Mouse (Mus musculus): ENCODE measurements around the gene Mt2.
"Not testable (repeated sequence)": the region's sequence is repeated elsewhere in the genome, so short reads cannot be mapped to it uniquely, and the experiment has no call there.

The Mt2 gene

GRCm38 (mm10) chr8:94172075-94172808, at the start of gene Mt2:
Mt2 (plus strand) TSS chr8:94172664.
- DNase-seq = peak; percentile 65

GRCm38 (mm10) chr8:94122711-94123468, 49.6 kb upstream of the Mt2 start:
- DNase-seq = no peak

DNA sequence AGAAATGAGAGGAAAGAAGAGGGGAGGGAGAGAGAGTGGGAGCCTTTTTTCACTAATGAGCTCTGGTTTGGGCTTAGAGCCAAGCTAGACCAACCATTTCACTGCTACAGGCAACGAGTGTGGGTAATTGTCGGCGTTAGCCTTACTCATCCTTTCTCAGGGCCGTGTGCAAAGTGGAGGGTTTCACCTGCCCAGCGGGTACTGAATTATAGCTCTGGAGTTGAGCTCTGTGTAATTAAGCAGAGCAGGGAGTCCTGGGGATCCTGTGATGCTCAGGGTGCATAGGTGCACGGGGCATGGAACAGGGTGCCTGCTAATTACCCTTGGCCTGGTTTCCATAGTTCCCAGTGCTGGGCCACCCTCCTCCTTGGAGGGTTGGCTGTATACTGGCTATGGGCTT, 44.8 kb upstream of the Mt2 start:
- DNase-seq = no peak

GRCm38 (mm10) chr8:94129133-94129789, 43.2 kb upstream of the Mt2 start:
- no peak for DNase-seq

DNA sequence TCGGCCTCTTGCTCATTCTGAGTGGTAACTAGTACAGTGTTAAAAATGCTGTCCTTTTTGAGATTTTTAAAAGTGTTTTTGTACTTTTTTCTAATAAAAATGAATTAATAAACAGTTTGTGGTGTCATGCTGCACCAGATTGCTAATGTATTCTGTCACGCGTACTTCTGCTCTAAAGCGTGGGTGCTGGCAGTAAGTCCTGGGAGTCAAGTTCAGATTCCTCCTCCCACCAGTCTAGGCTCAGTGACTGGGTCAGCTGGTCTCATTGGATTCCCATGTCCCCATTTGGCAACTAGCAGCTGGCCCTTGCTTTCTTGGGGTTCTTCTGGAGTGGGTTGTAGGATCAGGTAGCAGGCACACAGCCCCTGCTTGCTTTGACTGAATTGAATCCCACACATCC, 42.3 kb upstream of the Mt2 start:
- no peak for DNase-seq

- DNase-seq = no peak
Measured at GRCm38 (mm10) chr8:94132096-94132495, 40.4 kb upstream of the Mt2 start.

DNA sequence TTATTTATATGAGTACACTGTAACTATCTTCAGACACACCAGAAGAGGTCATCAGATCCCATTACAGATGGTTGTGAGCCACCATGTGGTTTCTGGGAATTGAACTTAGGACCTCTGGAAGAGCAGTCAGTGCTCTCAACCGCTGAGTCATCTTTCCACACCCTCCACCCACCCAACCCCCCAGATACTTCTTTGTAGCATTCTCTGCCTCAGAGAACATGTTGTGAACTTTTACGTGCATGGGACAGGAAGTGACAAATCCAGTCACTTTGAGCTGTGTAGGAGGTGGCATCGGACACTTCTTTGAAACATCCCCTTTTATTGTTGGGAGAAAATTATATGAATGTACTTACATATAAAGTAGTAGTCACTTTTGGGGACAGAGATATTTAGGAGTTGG, 37.9 kb upstream of the Mt2 start:
- DNase-seq = not testable (repeated sequence)

DNA sequence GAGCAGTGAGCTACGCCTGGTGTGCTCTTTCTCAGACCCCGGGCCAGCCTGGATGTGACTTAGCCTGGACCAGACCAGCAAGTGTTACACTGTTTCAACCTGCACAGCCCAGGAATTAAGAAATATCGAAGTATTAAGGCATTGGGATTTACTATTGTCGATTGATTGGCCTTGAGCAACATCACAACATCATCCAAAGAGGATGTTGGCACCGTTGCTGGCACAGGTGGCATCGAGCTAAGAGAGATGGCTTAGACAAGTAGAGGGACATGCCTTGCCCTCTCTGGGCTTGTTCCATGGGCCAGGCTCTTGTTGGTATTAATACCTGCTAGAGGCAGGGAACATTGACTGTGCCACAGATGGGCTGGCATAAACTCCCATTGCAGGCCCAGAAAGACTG, 36.9 kb upstream of the Mt2 start:
- DNase-seq = no peak

DNA sequence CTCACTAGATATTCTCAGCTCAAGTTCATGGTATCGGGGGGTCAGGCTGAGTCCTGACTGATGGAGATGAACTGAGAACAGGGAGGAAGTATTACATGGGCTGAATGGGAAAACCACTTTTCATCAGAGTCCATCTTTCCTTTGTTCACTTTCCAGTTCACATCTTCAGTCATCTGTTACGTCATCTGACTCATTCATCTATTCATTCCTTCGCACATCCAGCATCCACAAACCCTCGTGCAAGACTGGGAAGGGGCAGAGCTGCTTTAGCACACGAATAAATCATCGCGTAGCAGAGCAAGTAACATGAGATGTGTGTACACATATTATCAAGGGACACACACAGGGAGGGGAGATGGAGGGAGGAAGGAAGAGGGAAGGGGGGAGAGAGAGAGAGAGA, 36.3 kb upstream of the Mt2 start:
- DNase-seq = no peak

DNA sequence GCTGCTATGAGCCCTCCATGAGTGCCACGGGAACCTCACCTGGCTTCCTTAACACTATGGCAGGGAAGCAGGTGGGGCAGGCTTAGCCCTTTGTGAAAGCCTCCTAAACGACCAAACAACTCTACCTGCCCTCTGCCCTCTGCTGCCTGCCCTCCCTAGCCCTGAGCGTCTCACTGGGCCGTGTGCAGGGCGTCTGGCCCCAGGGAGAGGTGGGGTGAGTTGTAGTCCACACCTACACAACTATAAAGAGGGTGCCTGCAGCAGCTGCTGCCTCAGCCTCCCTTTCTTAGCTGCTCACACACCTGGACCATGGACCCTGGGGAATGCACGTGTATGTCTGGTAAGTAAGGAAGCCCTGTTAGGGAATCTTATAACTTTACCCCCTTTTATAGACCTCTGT, 35.5 kb upstream of the Mt2 start, which contains the start of gene Mt4:
Gene Mt4, plus strand, starts transcription at position 265 of the 400 bp plus-strand sequence.
- no peak for DNase-seq

GRCm38 (mm10) chr8:94140266-94140795, 32.1 kb upstream of the Mt2 start:
- DNase-seq = no peak

DNA sequence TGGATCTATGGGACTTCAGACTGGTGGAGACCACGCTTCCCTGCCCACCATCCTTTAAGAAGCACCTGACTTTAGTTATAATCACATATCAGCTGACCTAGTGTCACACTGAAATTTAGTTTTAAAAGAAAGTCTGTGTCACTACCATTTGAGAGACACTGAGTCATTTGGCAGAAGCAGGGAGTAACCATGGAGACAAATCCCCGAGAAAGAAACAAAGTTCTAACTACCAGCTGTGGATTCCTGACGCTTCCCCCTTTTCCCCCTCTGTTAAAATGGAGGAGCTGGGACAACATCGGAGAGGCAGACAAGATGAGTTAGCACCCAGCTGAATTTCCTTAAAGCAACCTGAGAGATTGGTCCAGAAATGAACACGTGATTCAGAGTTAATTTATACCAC, 24.2 kb upstream of the Mt2 start:
- no peak for DNase-seq

GRCm38 (mm10) chr8:94150925-94151324, 21.5 kb upstream of the Mt2 start:
- no peak for DNase-seq

- DNase-seq = peak; percentile 77
Measured at GRCm38 (mm10) chr8:94152513-94153300, 19.8 kb upstream of the Mt2 start, which contains the start of gene Mt3. Mt3 (plus strand) TSS chr8:94152607.

GRCm38 (mm10) chr8:94153451-94153850, 19.0 kb upstream of the Mt2 start:
- no peak for DNase-seq

- no peak for DNase-seq
Measured at GRCm38 (mm10) chr8:94154537-94154936, 17.9 kb upstream of the Mt2 start.

- no peak for DNase-seq
Measured at GRCm38 (mm10) chr8:94156092-94156491, 16.4 kb upstream of the Mt2 start.

DNA sequence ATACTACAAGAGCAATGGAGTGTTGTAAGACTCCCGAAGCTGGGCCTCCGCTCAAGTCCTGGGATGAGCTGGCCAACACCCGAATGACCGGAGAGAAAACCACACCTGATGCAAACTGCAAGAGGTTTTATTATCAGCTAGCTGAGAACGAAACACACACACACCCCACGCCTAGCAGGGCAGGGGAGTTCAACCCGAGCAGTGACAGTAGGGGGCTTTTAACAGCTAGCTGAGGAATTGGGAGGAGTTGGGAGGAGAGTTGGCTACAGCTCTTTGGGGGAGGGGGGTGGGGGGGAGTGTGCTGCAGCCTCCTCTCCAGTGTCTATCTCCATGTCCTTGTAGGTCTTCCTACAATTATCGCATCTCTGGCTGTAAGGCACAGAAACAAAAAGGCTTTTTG, 6.7 kb upstream of the Mt2 start:
- DNase-seq = not testable (repeated sequence)

DNA sequence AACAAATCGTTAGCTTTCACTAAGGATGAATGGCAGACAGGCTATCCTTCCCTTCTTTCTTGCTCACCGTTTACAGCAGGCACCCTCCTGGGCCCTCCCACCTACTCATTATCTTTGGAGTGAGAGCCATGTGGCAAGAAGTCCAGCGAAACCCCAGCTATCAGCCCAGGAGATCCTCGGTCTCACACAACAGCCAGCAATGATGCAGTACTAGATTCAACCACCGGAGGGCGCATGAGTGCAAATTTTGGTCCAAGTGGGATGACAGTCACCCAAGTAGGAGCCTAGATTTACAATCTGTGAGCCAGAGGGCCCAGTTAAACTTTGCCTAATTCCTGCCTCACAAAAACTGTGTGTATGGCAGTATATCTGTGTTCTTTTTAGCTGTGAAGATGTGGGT, 5.2 kb upstream of the Mt2 start:
- peak; percentile 97 for DNase-seq

GRCm38 (mm10) chr8:94169547-94169946, 2.9 kb upstream of the Mt2 start:
- DNase-seq = no peak

DNA sequence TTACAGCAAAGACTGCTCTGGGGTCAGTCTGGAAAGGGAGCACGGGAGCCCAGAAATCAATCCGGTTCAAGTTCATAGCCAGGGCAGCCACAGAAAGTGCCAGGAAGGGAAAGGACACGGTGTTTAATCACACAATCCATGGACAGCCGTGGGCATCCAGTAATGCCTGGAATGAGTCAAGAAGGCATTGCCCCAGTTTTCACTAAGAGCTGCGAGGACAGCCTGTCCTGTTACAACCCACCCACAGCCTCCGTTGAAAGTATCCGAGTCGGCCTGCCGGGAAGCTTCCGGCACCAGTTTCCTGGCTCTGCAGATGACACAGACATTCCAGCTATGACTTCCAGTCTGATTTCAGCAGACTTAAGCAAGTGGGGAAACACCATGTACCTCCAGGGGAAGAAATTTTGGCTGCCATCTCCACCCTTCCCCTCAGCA, 1.1 kb upstream of the Mt2 start:
- no peak for DNase-seq
